Mouse (Mus musculus) left cerebral cortex, postnatal 36 days (tissue): ENCODE measurements around the gene Uchl4. TPM values are rescaled to one million over a fixed set of nuclear protein-coding genes. Genes with fewer than 3 reads are reported as not detected.
A peak's percentile ranks its signal among the peaks of the same experiment; 100 is the strongest.
"Not testable (repeated sequence)": the region's sequence is repeated elsewhere in the genome, so short reads cannot be mapped to it uniquely, and the experiment has no call there.

Experiments
- DNase-seq, 2 experiments: peaks; one replicate each; pipeline ENCODE4 v3.0.0; 2021 to 2022; ENCODE audit warnings: low spot score in 2 of 2, mixed read lengths in 1 of 2
- intact Hi-C: fragments of 180-260 bp; cut with DNase I; formaldehyde crosslinking; loops from one replicate; pipeline ENCODE4 v1.15.1; 2025
- microRNA-seq: library from miRNA; unstranded; fragments of <30 nt; microRNA quantifications from one replicate; pipeline ENCODE4 v1.2.0, GENCODE M21; 2022
- total RNA-seq, 2 experiments: library from RNA; stranded (reverse); gene quantifications; 2 replicates each; pipeline ENCODE4 v1.2.3; 2021

Gene Uchl4
- total RNA-seq, 2 experiments from 2014 or later, result 2.4 to 2.7 TPM

DNA sequence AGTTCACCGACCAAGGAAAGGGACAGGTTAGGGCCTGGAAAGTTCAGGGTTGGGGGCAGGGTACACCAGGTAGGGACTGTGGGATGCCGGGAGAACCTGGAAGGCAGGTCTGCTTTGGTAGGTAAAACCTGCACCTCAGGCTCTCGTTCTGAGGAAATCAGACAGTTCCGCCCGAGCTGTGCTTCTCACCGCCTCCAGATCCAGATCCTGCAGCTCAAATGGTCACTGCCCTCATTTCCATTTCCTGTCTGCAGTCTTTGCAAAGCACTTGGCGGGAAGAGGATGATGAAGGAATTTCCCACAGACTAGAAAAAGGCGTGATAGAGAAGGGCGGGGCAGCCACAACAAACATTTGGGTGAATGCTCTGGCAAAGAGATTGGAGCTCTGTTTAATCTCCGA is 33.2 kb downstream of the Uchl4 start:
- no peak for DNase-seq
- intact Hi-C loops, result no loop called here

DNA sequence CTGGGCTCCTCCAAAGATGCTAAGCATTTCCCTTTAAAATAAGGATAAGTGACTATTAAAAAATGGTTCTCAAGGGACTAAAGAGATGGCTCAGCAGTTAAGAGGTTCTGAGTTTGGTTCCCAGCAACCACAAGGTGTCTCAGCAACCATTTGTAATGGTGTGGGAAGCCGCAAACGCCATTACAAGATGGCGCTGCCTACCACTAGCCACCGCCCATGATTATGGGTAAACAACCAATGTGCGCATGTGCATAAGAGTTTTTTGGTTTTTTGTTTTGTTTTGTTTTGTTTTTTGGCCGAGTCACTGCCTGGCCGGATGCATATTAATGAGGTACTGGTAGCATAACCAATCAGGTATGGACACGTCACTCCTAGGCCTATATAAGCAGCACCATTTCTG is 33.8 kb downstream of the Uchl4 start:
- intact Hi-C loops, DNase-seq: not testable (repeated sequence)

DNA sequence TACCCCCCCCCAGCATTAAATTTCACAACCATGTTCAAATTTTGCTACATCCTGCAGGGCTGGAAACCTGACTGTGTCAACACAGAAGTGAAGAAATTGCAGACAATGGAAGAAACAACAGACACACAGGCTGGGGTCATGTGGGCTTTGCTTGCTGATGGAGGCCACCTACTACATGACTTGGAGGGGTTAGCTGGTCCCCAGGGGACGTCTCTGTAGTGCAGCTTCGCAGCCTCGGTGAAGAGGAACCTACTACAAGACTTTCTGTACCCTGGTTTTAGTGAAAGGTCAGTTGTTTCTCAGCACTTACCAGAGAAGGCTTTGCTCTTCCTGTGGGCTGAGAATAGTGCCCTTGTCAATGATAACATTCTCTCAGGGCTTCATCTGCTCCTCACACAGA is 36.2 kb downstream of the Uchl4 start:
- no peak for DNase-seq
- intact Hi-C loops, result loop anchor here (5.0 to 10.0 kb wide), 2 partner anchors 134 to 356 kb away; no protein-coding TSS in a partner anchor

DNA sequence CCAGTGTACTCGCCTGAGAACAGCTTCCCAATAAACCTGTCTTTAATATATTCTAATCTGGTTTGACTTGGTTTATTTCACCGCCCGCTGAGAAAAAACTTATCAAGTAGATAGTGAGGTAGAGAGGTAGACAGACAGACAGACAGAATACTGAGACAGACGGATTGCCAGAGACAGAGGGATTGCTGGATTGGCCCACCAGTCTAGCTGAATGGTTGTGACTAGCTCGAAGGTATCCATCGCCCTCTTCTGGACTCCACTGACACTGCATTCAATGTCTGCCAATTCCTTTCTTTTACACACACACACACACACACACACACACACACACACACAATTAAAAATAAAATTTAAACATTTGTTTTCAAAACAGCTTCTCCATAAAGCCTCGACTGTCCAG is 37.6 kb downstream of the Uchl4 start:
- peak; percentile 38 to 48 for DNase-seq
- intact Hi-C loops, result loop anchor here (5.0 to 10.0 kb wide), 2 partner anchors 135 to 358 kb away; no protein-coding TSS in a partner anchor

DNA sequence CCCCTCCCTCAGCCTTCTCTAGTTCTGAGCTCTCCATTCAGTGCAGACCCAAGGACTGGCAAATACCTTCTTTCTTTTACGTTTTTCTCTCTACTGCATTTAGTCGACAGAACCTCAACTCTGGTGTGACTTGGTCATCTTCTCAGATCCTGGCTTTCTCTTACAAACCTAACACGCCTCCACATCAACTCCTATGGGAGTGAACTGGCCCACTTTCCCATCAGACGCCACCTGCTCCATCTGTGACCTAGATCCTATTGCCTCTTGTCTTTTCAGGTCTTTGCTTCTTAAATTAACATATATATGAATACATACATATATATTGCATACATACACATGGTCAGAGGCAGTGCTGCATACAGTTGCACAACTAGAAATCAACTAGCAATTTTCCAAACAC is 38.8 kb downstream of the Uchl4 start:
- no peak for DNase-seq
- intact Hi-C loops, result loop anchor here (5.0 to 10.0 kb wide), 2 partner anchors 136 to 359 kb away; no protein-coding TSS in a partner anchor

DNA sequence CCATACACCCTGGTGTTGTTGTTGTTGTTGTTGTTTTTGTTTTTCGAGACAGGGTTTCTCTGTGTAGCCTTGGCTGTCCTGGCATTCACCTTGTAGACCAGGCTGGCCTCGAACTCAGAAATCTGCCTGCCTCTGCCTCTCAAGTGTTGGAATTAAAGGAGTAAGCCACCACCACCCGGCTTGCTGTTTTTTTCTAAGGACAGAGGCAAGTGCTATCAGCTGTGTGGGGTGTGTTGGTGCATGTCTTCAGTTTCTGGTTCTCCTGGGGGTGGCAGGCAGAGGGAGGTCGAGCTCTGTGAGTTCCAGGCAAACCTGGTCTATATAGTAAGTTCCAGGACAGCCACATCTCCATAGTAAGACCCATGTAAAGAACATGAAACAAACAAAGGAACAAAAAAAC is 39.3 kb downstream of the Uchl4 start:
- intact Hi-C loops, result loop anchor here (5.0 to 10.0 kb wide), 2 partner anchors 137 to 359 kb away; no protein-coding TSS in a partner anchor
- DNase-seq, result no peak

DNA sequence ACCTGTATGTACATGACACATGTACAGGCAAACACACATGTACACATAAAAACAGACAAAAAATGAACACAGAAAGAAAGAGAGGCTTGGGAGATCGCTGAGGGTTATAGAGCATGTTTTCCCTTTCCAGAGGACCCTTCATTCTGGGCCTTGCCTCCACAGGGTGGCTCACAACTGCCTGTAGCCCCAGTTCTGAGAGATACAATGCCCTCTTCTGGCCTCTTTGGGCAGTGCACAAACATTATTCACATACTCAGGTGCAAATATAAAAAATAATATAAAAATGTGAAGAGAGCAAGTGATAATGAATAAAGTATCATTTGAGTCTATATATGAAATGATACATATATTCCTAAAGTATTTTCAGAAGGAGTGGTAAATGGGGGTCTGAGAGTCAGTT is 39.9 kb downstream of the Uchl4 start:
- intact Hi-C loops, result loop anchor here (5.0 to 10.0 kb wide), 2 partner anchors 138 to 360 kb away; no protein-coding TSS in a partner anchor
- no peak for DNase-seq

DNA sequence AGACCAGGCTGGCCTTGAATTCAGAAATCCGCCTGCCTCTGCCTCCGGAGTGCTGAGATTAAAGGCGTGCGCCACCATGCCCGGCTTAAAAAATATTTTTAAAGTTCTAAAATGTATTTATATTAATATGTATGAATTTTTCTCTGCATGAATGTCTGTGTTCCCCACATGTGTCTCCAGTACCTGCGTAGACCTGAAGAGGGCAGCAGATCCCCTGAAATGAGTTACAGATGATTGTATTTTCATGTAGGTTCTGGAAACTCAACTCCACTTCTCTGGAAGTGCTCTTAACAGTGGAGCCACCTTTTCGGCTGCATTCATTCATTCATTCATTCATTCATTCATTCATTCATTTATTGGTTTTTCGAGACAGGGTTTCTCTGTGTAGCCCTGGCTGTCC is 42.7 kb downstream of the Uchl4 start:
- intact Hi-C loops, result loop anchor here (10.0 kb wide), 1 partner anchor 363 kb away; no protein-coding TSS in a partner anchor
- DNase-seq, result peak; percentile 29 to 51

DNA sequence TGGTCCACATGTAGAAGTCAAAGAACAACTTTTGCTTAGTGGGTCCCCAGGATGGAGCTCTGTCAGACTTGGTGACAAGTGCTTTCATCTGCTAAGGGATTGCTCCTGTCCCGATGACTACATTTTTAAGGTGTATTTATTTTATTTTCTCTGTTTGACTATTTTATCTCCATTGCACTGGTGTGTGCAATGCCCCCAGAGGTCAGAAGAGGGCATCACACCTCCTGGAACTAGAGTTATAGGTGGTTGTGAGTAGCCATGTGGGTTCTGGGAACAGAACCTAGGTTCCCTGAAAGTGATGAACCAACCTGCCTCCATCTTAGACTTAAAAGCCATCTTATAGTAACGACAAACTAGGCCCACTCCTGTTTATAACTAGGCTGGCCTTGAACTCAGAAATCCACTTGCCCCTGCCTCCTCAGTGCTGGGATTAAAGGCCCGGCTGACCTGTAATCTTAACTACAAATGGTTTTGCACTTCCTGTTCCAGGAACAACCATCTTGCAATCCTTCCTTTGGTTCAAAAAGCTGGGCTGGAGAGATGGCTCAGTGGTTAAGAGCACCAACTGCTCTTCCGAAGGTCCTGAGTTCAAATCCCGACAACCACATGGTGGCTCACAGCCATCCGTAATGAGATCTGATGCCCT is 43.8 kb downstream of the Uchl4 start:
- DNase-seq, result no peak
- intact Hi-C loops, result loop anchor here (10.0 kb wide), 1 partner anchor 364 kb away; no protein-coding TSS in a partner anchor

DNA sequence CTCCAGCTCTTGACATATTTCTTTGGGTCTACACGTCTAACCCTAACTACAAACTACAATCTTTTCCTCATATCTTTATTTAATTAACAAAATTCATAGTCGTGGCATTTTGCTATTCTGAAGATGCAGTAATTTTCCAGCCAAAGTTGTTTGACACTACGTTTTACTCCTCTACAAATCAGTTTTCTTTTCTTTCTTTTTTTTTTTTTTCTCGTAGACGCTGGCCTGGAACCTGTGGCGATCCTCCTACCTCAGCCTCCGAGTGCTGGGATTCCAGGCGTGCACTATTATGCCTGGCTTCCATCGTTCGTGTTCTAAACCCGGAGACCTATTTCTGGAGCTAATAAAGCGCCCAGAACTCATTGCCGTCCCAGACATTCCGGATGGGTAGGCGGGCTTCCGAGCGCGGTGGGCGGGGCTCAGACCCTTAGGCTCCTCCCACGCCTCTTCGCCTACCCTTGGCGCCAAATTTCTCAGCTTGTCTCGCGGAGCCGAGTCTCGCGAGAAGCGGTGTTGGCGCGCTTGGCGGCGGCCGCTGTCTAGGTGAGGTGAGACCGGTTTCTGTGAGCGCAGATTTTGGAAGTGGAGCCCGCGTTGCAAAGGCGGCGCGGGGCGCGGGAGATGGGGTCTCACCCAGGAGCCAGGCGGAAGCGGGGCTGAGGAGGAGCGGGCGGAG is 46.2 kb downstream of the Uchl4 start, which contains the start of gene Tipin:
Gene Tipin (plus strand): TSS at position 477 of the 676 bp plus-strand sequence.
- intact Hi-C loops, result no loop called here
- DNase-seq, result peak; percentile 91 to 93

DNA sequence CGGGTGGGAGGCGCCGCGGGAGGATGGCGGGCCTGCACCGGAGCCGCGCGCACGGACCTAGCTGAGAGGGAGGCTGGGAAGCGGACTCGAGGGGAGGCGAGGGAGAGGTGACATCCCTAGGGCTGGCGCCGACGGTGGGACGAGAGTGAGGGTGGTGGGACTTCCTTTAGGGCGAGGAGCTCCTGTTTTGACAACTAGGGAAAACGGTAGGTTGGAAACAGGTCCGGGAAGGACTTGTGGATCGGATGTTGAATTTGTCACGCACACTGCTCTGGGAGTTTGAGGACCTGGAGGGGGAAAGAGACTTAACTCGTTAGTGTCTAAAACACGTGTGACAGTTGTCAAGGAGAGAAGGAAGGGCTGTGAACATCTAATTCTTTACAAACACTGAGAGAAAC is 46.8 kb downstream of the Uchl4 start:
- no peak for DNase-seq
- intact Hi-C loops, result no loop called here

DNA sequence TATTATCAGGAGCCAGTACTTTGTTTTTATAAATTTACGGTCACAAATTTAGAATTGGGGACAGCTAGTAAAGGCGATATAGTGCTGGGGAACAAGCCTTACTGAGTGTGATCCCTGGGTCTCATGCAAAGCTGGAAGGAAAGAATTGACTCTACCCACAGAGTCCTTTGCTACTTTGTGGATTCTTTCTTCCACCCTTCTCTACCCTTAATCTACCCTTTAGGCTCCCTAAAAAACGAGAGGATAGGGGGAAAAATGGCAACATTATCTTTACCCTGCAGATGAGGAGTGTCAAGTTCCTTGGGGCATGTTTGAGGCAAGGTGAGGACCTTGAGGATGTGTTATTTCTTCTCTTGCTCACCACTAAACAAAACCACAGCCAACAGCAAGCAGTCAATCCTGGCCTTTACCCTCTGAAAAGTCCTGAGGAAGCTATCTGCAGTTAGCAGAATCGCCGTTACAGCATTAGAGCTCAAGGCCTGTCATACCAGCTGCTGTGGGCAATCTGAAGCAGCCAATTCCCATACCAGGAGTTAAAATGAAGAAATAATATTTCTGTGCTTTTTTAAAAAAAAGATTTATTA is 47.5 kb downstream of the Uchl4 start:
- intact Hi-C loops, result no loop called here
- no peak for DNase-seq

Small RNA genes lying within 50 kb of the gene (microRNA-seq; reads per million reads assigned to microRNA genes)
- not detected for gene Gm24106

Other genes with a start within 250 kb of the Uchl4 start
- gene Smad6, start 213.1 kb upstream of the Uchl4 start, total RNA-seq, result 1 to 10 TPM; 1.7 to 3.6 TPM
- gene Lctl, start 118.1 kb upstream of the Uchl4 start, total RNA-seq, result not detected
- gene Zwilch, start 62.1 kb upstream of the Uchl4 start, total RNA-seq, result 1 to 10 TPM; 2.7 to 4.2 TPM
- 100 to 1,000 TPM; 475 to 553 TPM for gene Rpl4, start 61.8 kb upstream of the Uchl4 start, total RNA-seq
- 10 to 100 TPM; 20.5 to 22.4 TPM for gene Snapc5, start 55.9 kb upstream of the Uchl4 start, total RNA-seq
- gene Map2k1, start 18.4 kb downstream of the Uchl4 start, total RNA-seq, result 100 to 1,000 TPM; 280 to 296 TPM
- 10 to 100 TPM; 16.8 to 27.1 TPM for gene Tipin, start 46.4 kb downstream of the Uchl4 start, total RNA-seq
- gene Dis3l, start 106.1 kb downstream of the Uchl4 start, total RNA-seq, result 10 to 100 TPM; 25.6 to 32.1 TPM
- gene Megf11, start 150.4 kb downstream of the Uchl4 start, total RNA-seq, result 10 to 100 TPM; 12.6 to 14.6 TPM